Mouse (Mus musculus): ENCODE data around the gene Serp2.

DNA sequence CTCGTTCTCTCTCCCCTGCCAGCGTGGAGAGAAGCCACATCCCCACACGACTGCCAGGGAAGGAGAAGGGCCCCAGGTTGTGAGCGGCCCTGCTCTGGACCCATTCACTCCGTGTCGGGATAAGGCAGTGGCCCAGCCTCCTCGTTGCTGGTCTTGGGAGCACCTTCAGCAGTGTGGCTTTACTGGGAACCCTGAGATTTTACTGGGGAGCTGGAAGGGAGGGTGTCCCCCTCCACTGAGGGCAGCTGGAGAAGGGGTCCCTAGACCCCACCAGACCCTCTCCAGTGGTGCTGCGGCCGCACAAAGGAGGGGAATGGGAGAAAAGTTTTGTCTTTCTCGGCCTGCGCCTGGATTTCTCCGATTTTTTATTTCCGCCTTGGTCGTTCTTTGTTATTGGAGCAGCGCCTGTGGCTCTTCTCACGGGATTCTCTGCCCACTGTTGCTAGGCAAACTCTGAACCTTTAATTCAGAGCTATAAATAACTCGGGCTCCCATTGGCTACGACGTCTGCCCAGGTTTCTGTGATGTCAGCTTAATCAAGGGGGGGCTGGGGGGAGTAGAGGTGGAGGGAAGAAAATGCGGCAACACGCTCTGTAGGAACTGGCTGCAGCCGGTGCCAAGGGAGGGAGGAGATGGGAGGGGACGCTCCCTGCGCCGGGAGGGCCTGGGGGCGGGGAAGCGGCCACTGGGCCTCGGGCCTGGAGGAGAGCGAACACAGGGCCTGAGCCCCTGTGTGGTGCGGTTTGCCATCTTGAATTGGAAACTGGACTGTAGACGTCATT is 51.1 kb downstream of the Serp2 start:
- TF ChIP-seq CTCF (IDR thresholded peaks at IDR 0.05; ENCODE audit: low read depth, low read length): no peak
- TF ChIP-seq POLR2A (IDR thresholded peaks at IDR 0.05; ENCODE audit: insufficient read depth, low read length): no peak
- TF ChIP-seq EP300 (IDR thresholded peaks at IDR 0.05; ENCODE audit: insufficient read depth, low read depth, low read length): peak; percentile 93
